ENCODE assay signal across 12 mouse cellular contexts in genomic region chr14:74113116-74113515, GRCm38 (mm10).
A peak's percentile ranks its signal among the peaks of the same experiment; 100 is the strongest.
DNase-seq lines count a peak whose midpoint lies in the region; ATAC-seq lines count a peak whose summit lies in the region.
"Had no signal": no experiment of that assay in that cellular context is flagged by ENCODE, and none has a peak within 500 bp of the region (broad histone marks: within the 10 kb centered on the region; RNA-seq: fewer than 3 reads in every experiment).

No protein-coding gene starts in this region.

- ATAC-seq in heart, embryonic 14.5 days (ENCODE audit: insufficient number of reproducible peaks, insufficient read depth, low FRiP score, low read depth) = no peak
- ATAC-seq in cerebellum, adult (ENCODE audit: insufficient number of reproducible peaks, low FRiP score, low TSS enrichment) = no peak

- no peak overlapping the region; a peak in 1 of 4 replicates for H3K4me3 ChIP-seq in heart, embryonic 14.5 days (ENCODE audit: control insufficient read depth in 1 of 2, insufficient read depth in 1 of 2, low read depth in 1 of 2, low read length in 2 of 2)
- H3K4me3 ChIP-seq: liver, embryonic 13.5 days had no signal

- intact Hi-C loops in heart, postnatal 36 days (cut with DNase I) = no loop called here
- intact Hi-C loops in left cerebral cortex, postnatal 14 days (cut with DNase I) = loop anchor here (10.0 kb wide), 1 partner anchor 92 kb away; no protein-coding TSS in a partner anchor

- H3K36me3 ChIP-seq in heart, embryonic 14.5 days (ENCODE audit: control insufficient read depth, insufficient read depth, low read length) = no peaks in the 10 kb centered on the region
- H3K36me3 ChIP-seq: liver, embryonic 13.5 days had no signal

- H3K9me3 ChIP-seq in heart, embryonic 14.5 days (ENCODE audit: control insufficient read depth, low read length) = no peaks in the 10 kb centered on the region
- H3K9me3 ChIP-seq: liver, embryonic 13.5 days had no signal

- H3K27me3 ChIP-seq in heart, embryonic 14.5 days (ENCODE audit: control insufficient read depth, insufficient read depth, low read length) = no peaks in the 10 kb centered on the region
- H3K27me3 ChIP-seq: liver, embryonic 13.5 days had no signal

- WGBS in heart, embryonic 14.5 days = 42% methylated on average over 5 of the region's 5 CpGs

- no peak overlapping the region for H3K27ac ChIP-seq in heart, embryonic 14.5 days (replicated peaks in 1 of 2; ENCODE audit: control insufficient read depth in 1 of 2, insufficient read depth in 1 of 2, low read depth in 2 of 2, low read length in 2 of 2)
- H3K27ac ChIP-seq: liver, embryonic 13.5 days had no signal

- H3K4me1 ChIP-seq in heart, embryonic 14.5 days (ENCODE audit: control insufficient read depth in 2 of 2, insufficient read depth in 2 of 2, low read length in 2 of 2) = no peaks in the 10 kb centered on the region; a peak in 1 of 4 replicates
- H3K4me1 ChIP-seq: liver, embryonic 13.5 days had no signal

- H3K9ac ChIP-seq in heart, embryonic 14.5 days (ENCODE audit: low read length) = no peak overlapping the region
- H3K9ac ChIP-seq: liver, embryonic 13.5 days had no signal

- H3K4me2 ChIP-seq in heart, embryonic 14.5 days (ENCODE audit: low read length) = 0 out of 2 replicates have a peak overlapping the region, but pooled peaks have one; percentile 9
- H3K4me2 ChIP-seq: liver, embryonic 13.5 days had no signal

- DNase-seq in heart, postnatal 36 days = no peak
- peak; percentile 75 to 81 for DNase-seq in frontal cortex, adult 2 months (ENCODE audit: extremely low spot score in 1 of 2, low spot score in 1 of 2)
- DNase-seq in left cerebral cortex, postnatal 14 days (ENCODE audit: low spot score in 2 of 2) = peak; percentile 48 to 60
- DNase-seq in right cerebral cortex, postnatal 14 days = peak; percentile 10
- no peak for DNase-seq in testis, postnatal 10 days (ENCODE audit: low spot score)
- no peak for DNase-seq in thymus, postnatal 36 days
- DNase-seq: cerebellum, adult 2 months; heart, postnatal 14 days; kidney, postnatal 4 days; liver, embryonic 13.5 days had no signal

Comparison
In these comparisons a context has a peak if more than half of its experiments do, and no peak if none do; other contexts are left out.
1. DNase-seq: peak in frontal cortex, adult 2 months (2 of 2), left cerebral cortex, postnatal 14 days (2 of 2) and right cerebral cortex, postnatal 14 days (single experiment); none in heart, postnatal 36 days (0 of 2), testis, postnatal 10 days (single experiment) and thymus, postnatal 36 days (0 of 2).